Mouse (Mus musculus) thymus, postnatal 0 days (tissue): ENCODE data around the gene Nfx1. TPM values are rescaled to one million over a fixed set of nuclear protein-coding genes. Genes with fewer than 3 reads are reported as not detected.
"Not testable (repeated sequence)": the region's sequence is repeated elsewhere in the genome, so short reads cannot be mapped to it uniquely, and the experiment has no call there.

Source experiments
- DNase-seq: peaks from one replicate; pipeline ENCODE4 v3.0.0-alpha.2; 2015; ENCODE audit warnings: low spot score
- polyA plus RNA-seq: library from polyadenylated mRNA; unstranded; fragments of >200 nt; fragmentation: Nextera tagmentation; extraction: Ambion mirVana; gene quantifications from 2 replicates; pipeline ENCODE4 v1.2.1, GENCODE M21; 2015

Nfx1 gene
- polyA plus RNA-seq: 63.5 and 65.6 TPM in 2 replicates

- peak; percentile 97 for DNase-seq
Observed at GRCm38 (mm10) chr4:40970842-40971701, at the start of gene Nfx1. TSS of gene Nfx1 (plus strand) at chr4:40970906.

GRCm38 (mm10) chr4:40921288-40921687, 49.4 kb upstream of the Nfx1 start:
- no peak for DNase-seq

GRCm38 (mm10) chr4:40923087-40923651, 47.5 kb upstream of the Nfx1 start:
- no peak for DNase-seq

- DNase-seq: no peak
Observed at GRCm38 (mm10) chr4:40925568-40925967, 45.1 kb upstream of the Nfx1 start.

GRCm38 (mm10) chr4:40929046-40929445, 41.7 kb upstream of the Nfx1 start:
- DNase-seq: no peak

- DNase-seq: no peak
Observed at GRCm38 (mm10) chr4:40933694-40934093, 37.0 kb upstream of the Nfx1 start.

- not testable (repeated sequence) for DNase-seq
Observed at GRCm38 (mm10) chr4:40934369-40934768, 36.3 kb upstream of the Nfx1 start.

GRCm38 (mm10) chr4:40936175-40936839, 34.4 kb upstream of the Nfx1 start:
- no peak for DNase-seq

GRCm38 (mm10) chr4:40938793-40939192, 31.9 kb upstream of the Nfx1 start:
- DNase-seq: no peak

GRCm38 (mm10) chr4:40943651-40944050, 27.1 kb upstream of the Nfx1 start:
- DNase-seq: no peak

GRCm38 (mm10) chr4:40946516-40947121, 24.1 kb upstream of the Nfx1 start:
- no peak for DNase-seq

- DNase-seq: no peak
Observed at GRCm38 (mm10) chr4:40947565-40948159, 23.0 kb upstream of the Nfx1 start.

- DNase-seq: peak; percentile 98
Observed at GRCm38 (mm10) chr4:40948160-40948708, 22.5 kb upstream of the Nfx1 start, which contains the start of the genes Bag1 and Chmp5. TSS of gene Bag1 (minus strand) at chr4:40948294. TSS of gene Chmp5 (plus strand) at chr4:40948407.

- DNase-seq: peak; percentile 36
Observed at GRCm38 (mm10) chr4:40953521-40953920, 17.2 kb upstream of the Nfx1 start.

- DNase-seq: no peak
Observed at GRCm38 (mm10) chr4:40955942-40956341, 14.8 kb upstream of the Nfx1 start.

GRCm38 (mm10) chr4:40963536-40963935, 7.2 kb upstream of the Nfx1 start:
- no peak for DNase-seq

GRCm38 (mm10) chr4:40969161-40969560, 1.5 kb upstream of the Nfx1 start:
- DNase-seq: no peak

- DNase-seq: no peak
Observed at GRCm38 (mm10) chr4:40969781-40970591, 720 bp upstream of the Nfx1 start.

GRCm38 (mm10) chr4:40970592-40970841, 189 bp upstream of the Nfx1 start:
- DNase-seq: no peak

GRCm38 (mm10) chr4:40971744-40972143, 1.0 kb downstream of the Nfx1 start:
- DNase-seq: peak; percentile 66
